Mouse (Mus musculus): ENCODE data around the gene 2210408I21Rik. TPM values are rescaled to one million over a fixed set of nuclear protein-coding genes. Genes with fewer than 3 reads are reported as not detected.

Gene 2210408I21Rik
- total and polyA plus RNA-seq, 2 experiments from 2014 or later = 9.9 to 15.8 TPM

DNA sequence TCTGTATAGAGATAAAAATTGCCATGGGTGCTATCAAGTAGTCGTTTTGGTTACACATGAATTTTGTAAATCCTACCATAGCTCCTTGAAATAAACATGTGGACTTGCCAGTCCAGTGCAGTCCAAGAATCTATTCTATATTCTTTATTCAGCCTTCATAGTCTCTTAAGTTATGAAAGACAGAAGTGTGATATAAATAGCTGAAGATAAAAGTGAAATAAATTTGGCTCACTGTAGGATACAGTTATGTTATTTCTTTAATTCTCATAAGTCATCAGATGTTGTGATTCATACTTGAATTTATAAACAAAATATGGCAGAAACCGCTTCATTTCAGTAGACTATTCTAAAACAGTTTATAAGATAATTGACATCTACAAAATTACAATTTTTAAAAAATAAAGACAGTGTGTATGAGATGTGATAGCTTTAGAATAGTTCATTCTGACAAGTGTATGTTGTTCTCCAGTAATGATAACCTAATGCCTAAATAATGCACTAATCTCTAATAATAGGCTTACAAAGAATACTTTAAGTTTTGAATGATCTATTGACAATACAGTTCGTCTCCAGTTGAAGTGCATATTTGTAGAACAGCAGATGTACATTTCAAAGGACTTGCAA is 127.5 kb downstream of the 2210408I21Rik start:
- Histone ChIP-seq H3K9me3 (ENCODE audit: low read length) (no peaks in the 10 kb centered on the region), H3K9ac (replicated peaks; ENCODE audit: low read length, poor library complexity, severe bottlenecking) (no peak overlapping the region), H3K27me3 (ENCODE audit: insufficient read depth, low read length) (no peaks in the 10 kb centered on the region), H3K4me1 (ENCODE audit: insufficient read depth, low read length) (no peaks in the 10 kb centered on the region), H3K4me2 (ENCODE audit: low read depth, low read length, poor library complexity, severe bottlenecking) (no peak overlapping the region), H3K4me3 (ENCODE audit: low read depth, low read length) (no peak overlapping the region), H3K36me3 (ENCODE audit: insufficient read depth, low read length) (no peaks in the 10 kb centered on the region), H3K27ac (ENCODE audit: low read depth, low read length) (no peak overlapping the region)
- no peak for ATAC-seq (ENCODE audit: low FRiP score)
- DNase-seq (ENCODE audit: low spot score) = no peak
- no peak for TF ChIP-seq CTCF (IDR thresholded peaks at IDR 0.05)
- 63% methylated on average over 3 of the region's 3 CpGs for WGBS

GRCm38 (mm10) chr13:77263400-77264179 is 128.2 kb downstream of the 2210408I21Rik start:
- H3K36me3 ChIP-seq (ENCODE audit: insufficient read depth, low read length) = no peaks in the 10 kb centered on the region
- 75% methylated on average over 7 of the region's 7 CpGs for WGBS
- ATAC-seq (ENCODE audit: low FRiP score) (no peak), DNase-seq (ENCODE audit: low spot score) (no peak)
- H3K4me2 ChIP-seq (ENCODE audit: low read depth, low read length, poor library complexity, severe bottlenecking) = no peak overlapping the region
- TF ChIP-seq CTCF (IDR thresholded peaks at IDR 0.05) = no peak
- H3K9me3 ChIP-seq (ENCODE audit: low read length) = no peaks in the 10 kb centered on the region
- H3K27ac ChIP-seq (ENCODE audit: low read depth, low read length) = no peak overlapping the region
- no peak overlapping the region for H3K4me3 ChIP-seq (ENCODE audit: low read depth, low read length)
- H3K9ac ChIP-seq (replicated peaks; ENCODE audit: low read length, poor library complexity, severe bottlenecking) = no peak overlapping the region
- H3K4me1 ChIP-seq (ENCODE audit: insufficient read depth, low read length) = no peaks in the 10 kb centered on the region
- H3K27me3 ChIP-seq (ENCODE audit: insufficient read depth, low read length) = no peaks in the 10 kb centered on the region

DNA sequence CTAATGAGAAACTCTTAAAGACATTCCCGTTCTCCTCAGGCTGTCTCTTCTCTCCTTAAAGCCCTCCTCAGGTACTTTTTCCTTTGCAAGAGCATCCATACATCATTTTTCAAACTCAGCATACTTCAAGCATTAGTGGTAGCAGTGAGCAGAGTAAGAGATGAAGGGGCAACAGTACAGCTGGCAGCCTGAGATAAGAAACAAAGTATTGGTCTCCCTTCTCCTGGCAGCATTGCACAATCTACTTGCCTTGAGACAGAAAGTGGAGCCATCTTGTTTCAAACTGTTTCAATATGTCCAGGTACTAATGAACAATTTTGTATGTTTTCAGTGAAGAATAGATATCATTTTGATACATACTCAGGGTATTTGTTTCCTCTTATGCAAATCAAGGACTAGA is 129.1 kb downstream of the 2210408I21Rik start:
- Histone ChIP-seq H3K36me3 (ENCODE audit: insufficient read depth, low read length) (no peaks in the 10 kb centered on the region), H3K4me2 (ENCODE audit: low read depth, low read length, poor library complexity, severe bottlenecking) (no peak overlapping the region), H3K9ac (replicated peaks; ENCODE audit: low read length, poor library complexity, severe bottlenecking) (no peak overlapping the region), H3K27me3 (ENCODE audit: insufficient read depth, low read length) (no peaks in the 10 kb centered on the region), H3K4me3 (ENCODE audit: low read depth, low read length) (no peak overlapping the region), H3K9me3 (ENCODE audit: low read length) (no peaks in the 10 kb centered on the region), H3K4me1 (ENCODE audit: insufficient read depth, low read length) (no peaks in the 10 kb centered on the region), H3K27ac (ENCODE audit: low read depth, low read length) (no peak overlapping the region)
- WGBS = 68% methylated on average over 1 of the region's 1 CpGs
- ATAC-seq (ENCODE audit: low FRiP score) = no peak
- TF ChIP-seq CTCF (IDR thresholded peaks at IDR 0.05) = no peak
- DNase-seq (ENCODE audit: low spot score) = no peak

- Histone ChIP-seq H3K4me2 (ENCODE audit: low read depth, low read length, poor library complexity, severe bottlenecking) (no peak overlapping the region), H3K27ac (ENCODE audit: low read depth, low read length) (no peak overlapping the region), H3K9me3 (ENCODE audit: low read length) (no peaks in the 10 kb centered on the region), H3K4me3 (ENCODE audit: low read depth, low read length) (no peak overlapping the region), H3K4me1 (ENCODE audit: insufficient read depth, low read length) (no peaks in the 10 kb centered on the region), H3K27me3 (ENCODE audit: insufficient read depth, low read length) (no peaks in the 10 kb centered on the region), H3K9ac (replicated peaks; ENCODE audit: low read length, poor library complexity, severe bottlenecking) (no peak overlapping the region), H3K36me3 (ENCODE audit: insufficient read depth, low read length) (no peaks in the 10 kb centered on the region)
- TF ChIP-seq CTCF (IDR thresholded peaks at IDR 0.05) = no peak
- DNase-seq (ENCODE audit: low spot score) (peak; percentile 13), ATAC-seq (ENCODE audit: low FRiP score) (no peak)
- WGBS = 71% methylated on average over 3 of the region's 3 CpGs
Observed at GRCm38 (mm10) chr13:77275172-77275747, 139.9 kb downstream of the 2210408I21Rik start.

DNA sequence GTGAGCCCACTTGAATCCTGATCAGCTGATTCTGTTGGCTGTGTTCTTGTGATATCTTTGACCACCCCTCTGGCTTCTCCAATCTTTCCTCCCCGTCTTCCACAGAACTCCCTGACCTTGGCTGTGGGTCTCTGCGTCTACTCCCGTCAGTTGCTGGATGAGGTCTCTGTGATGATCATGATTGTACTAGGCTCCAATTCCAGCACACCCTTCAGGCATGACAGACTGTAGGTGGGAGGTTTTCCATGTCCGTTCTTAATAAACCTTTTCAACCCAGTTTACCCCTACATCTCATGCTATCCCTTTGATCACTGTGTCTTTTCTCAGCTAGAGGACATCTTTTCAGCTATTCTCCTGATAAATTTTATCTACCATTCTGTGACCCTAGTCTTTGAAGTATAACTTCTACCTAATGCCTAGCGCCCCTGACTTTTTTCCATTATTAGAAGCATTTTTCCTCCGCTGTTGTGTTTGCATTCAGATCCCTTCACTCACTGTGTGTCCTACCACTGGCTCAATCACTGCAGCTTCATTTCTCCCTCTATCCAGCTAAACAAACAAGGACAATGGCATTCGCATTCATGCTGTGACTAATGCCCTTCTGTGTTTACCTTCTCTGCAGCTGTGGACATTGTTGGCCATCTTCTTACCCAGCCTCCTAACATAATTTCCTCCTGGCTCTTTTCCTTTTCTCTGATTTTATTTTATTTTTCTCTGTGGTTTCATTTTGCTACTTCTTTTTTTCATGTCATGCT is 143.5 kb downstream of the 2210408I21Rik start:
- Histone ChIP-seq H3K36me3 (ENCODE audit: insufficient read depth, low read length) (no peaks in the 10 kb centered on the region), H3K27me3 (ENCODE audit: insufficient read depth, low read length) (no peaks in the 10 kb centered on the region), H3K4me2 (ENCODE audit: low read depth, low read length, poor library complexity, severe bottlenecking) (no peak overlapping the region), H3K9me3 (ENCODE audit: low read length) (no peaks in the 10 kb centered on the region), H3K4me1 (ENCODE audit: insufficient read depth, low read length) (no peaks in the 10 kb centered on the region), H3K9ac (replicated peaks; ENCODE audit: low read length, poor library complexity, severe bottlenecking) (no peak overlapping the region), H3K4me3 (ENCODE audit: low read depth, low read length) (no peak overlapping the region), H3K27ac (ENCODE audit: low read depth, low read length) (no peak overlapping the region)
- DNase-seq (ENCODE audit: low spot score) (no peak), ATAC-seq (ENCODE audit: low FRiP score) (no peak)
- no peak for TF ChIP-seq CTCF (IDR thresholded peaks at IDR 0.05)
- WGBS = 75% methylated on average over 7 of the region's 7 CpGs

Measured in midbrain, postnatal 0 days (tissue).